Mouse (Mus musculus): ENCODE measurements around the gene Ddx54. TPM values are rescaled to one million over a fixed set of nuclear protein-coding genes. Genes with fewer than 3 reads are reported as not detected.

The Ddx54 gene
- 10 to 100 TPM; 34.0 to 41.6 TPM for total RNA-seq (2021)
- long read RNA-seq, experiment 1, full-length matches to known transcripts: 72 of 84 reads
- long read RNA-seq, experiment 1, partial matches to known transcripts: 6 of 84 reads
- long read RNA-seq, experiment 1, other reads (novel, unspliced or antisense): 6 of 84 reads
- long read RNA-seq, experiment 2, full-length matches to known transcripts: 52 of 67 reads
- long read RNA-seq, experiment 2, partial matches to known transcripts: 13 of 67 reads
- long read RNA-seq, experiment 2, other reads (novel, unspliced or antisense): 2 of 67 reads

GRCm38 (mm10) chr5:120612442-120612821 is at the start of gene Ddx54, which contains the start of gene Rita1:
TSS of gene Ddx54 (plus strand) at chr5:120612739.
TSS of gene Rita1 (minus strand) at chr5:120612589.
- DNase-seq (ENCODE audit: low spot score in 2 of 2): peak; percentile 97 to 99

DNA sequence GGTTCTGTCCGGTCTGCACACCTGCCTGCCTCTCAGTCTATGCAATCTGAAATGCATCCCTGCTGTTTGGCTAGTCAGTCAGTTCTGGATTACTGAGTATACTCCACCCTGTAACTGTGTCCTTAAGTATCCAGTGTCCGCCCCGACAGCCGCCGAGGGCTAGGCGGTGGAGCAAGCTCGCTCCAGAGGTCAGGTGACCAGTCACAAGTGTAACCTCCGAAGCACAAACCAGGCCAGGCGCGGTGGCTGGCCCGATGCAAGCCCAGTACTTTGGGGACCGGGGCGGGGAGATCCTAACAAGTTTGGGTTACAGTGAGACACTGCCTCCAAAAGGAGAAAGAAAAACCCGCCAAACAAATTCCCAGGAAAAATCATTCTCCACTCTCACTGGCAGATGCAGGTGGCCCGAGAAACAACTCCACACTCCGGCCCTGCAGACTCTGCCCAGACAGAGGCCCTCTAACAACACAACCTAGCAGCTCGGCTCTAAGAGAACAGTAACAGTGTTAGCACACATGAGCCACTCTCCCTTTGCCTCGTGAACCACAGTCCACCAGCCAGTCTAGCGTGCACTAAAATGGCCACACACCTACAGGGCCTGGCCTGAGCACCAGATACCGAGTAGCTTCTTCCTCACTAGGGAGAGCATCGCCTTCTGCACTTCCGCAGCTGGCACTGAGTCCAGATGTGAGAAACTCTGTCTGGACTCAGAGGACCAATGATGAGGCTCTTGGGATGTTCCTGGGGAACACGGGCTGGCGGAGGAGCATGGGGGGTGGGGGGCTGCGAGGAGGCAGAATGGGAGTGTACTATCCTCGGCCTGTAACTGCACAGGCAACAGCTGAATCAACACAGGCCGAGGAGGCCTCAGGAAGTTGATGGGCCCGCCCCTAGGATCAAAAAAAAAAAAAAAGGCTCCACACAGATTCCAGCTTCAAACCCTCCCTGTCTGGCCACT is 49.3 kb upstream of the Ddx54 start:
- no peak for DNase-seq (ENCODE audit: low spot score in 2 of 2)

DNA sequence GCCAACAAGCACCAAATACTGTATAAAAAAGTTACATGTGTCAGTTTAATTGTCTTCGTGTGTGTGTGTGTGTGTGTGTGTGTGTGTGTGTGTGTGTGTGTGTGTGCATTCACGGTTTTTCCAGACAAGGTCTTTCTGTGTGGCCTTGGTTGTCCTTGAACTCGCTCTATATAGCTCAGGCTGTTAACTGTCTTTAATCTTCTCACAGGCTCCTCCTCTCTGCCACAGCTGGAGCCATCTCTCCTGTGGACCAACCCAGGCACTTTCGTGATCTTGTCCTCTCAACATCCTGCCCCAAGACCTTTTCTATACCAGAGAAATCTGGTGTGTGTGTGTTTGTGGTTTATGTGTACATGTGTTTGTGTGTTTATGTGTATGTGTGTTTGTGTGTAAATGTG is 48.6 kb upstream of the Ddx54 start:
- no peak for DNase-seq (ENCODE audit: low spot score in 2 of 2)

DNA sequence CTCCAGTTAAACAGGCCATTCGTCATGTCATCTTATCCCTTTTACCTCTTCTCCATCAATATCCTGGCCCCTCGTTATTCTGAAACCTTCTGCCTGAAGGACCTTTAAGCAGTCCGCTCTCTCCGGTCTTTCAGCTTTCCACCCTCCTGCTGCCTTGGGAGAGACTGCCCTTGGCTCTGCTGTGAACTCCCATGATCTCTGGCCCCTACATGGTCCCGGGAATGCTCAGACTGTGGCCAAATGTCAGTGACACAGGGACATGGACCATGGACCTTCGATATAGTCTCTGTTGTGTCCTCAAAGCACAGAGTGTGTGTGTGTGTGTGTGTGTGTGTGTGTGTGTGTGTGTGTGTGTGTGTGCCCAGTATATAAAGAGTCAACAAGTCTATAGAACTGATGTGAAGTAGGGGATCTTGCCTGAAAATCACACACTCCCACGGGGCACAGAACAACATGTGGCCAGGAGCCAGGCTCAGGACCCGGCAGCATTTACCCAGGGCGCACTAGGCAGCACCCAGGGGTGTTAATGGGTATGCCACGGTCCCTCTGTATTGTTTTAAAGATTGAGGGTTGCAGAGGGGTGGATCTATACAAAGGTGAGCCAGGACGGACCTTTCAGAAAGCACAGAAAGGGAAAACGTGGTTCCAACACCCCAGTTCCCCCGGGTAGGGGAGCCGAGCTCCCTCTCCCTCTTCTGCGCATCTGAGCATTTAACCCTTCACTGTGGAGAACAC is 47.2 kb upstream of the Ddx54 start:
- no peak for DNase-seq (ENCODE audit: low spot score in 2 of 2)

DNA sequence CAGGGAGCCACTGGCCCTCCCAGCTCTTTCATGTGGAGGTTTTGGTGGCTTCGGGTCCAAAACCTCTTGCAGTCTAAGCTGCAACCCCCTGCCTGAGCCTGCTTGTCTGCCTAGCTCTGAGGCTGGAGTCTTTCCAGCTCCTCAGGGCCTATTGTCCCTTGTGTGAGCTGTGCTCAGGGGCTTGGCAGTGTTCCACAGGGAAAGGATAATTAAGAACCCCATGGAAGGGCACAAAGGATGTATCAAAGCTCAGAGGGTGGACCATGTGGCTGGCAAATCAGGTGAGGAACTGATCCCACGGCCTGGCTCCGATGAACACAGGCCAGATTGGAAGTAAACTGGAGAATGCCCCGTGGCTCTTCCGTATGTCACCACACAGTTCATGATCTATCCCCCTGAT is 46.4 kb upstream of the Ddx54 start:
- no peak for DNase-seq (ENCODE audit: low spot score in 2 of 2)

GRCm38 (mm10) chr5:120566681-120567252 is 45.8 kb upstream of the Ddx54 start:
- DNase-seq (ENCODE audit: low spot score in 2 of 2): no peak

GRCm38 (mm10) chr5:120567253-120567701 is 45.3 kb upstream of the Ddx54 start:
- DNase-seq (ENCODE audit: low spot score in 2 of 2): peak in 1 of 2 experiments; percentile 62

DNA sequence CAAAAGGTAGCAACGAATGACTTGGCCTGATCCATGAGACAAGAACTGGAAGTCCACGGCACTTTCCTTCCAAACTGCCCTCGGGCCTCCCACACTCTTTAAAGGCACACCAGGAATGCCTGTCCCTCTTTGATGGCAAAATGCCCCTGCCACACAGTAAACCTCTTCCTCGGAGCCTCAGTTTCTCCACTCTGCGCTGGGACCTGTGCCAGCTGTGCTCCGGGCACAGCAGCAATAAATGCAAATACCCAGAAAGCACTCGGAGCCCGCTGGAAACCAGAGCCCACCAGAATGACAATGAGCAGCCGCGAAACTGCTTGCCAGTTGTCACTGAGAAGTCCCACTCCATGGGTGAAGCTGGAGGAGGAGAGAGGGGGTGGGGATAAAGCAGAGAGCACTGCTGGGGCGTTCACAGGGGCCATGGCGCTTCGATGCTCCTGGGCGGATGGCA is 44.8 kb upstream of the Ddx54 start:
- no peak for DNase-seq (ENCODE audit: low spot score in 2 of 2)

DNA sequence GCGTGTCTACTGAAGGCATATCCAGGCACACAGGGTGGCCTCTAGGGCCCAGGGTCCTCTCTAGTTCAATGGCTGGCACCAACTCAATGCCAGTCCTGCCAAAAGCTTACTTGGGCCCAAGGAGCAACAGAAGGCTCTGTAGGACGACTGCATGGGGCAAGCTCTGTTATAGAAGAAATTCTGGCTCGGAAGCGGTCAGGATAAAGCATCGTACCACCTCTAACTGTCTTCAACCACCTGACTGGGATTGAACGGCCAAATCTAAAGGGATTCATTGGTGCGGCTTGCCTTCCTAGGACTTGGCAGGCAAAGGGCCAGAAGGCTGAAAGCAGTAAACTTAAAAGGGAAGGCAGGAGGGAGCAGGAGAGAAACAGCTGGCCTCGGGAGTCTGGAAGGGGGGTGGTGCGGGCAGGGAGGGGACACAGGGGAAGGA is 44.2 kb upstream of the Ddx54 start:
- no peak for DNase-seq (ENCODE audit: low spot score in 2 of 2)

DNA sequence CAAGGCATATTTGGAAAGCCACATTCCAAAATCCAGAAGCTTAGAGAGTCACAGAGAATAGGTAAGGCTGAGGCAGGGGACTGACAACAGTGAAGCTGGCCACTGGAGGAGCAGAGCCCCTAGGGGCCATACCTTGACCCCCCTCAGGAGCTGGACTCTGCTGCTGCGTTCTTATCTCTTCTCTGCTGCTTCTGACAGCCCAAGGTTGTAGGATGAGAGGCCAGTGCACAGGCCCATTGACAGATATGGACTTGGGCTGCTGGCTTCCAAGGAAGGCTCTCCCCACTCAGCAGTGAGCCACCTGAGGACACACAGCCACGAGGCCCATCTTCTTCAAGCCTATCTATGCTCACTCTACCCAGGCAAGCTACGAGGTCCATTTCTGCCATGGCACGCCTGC is 43.6 kb upstream of the Ddx54 start:
- DNase-seq (ENCODE audit: low spot score in 2 of 2): no peak

DNA sequence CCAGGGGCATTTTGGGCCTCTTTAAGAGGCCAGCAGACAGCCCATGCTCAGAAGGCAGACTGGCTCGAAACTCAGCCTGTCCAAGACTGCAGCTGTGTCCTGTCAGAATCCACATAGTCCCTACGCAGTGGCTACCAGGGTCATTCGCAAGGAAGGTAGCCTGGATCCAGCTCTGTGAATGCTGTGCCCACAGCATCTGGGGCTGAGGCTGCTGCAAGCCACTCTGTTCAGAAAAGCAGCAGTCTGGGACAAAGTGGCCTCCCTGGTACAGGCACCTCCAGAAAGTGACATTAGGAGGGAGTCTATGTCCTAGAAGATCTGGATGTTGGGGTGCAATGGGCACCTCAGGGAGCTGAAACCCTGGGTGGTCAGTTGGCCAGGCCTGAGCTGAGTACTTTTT is 42.7 kb upstream of the Ddx54 start:
- no peak for DNase-seq (ENCODE audit: low spot score in 2 of 2)

- DNase-seq (ENCODE audit: low spot score in 2 of 2): no peak
Measured at GRCm38 (mm10) chr5:120570289-120570897, 42.1 kb upstream of the Ddx54 start.

DNA sequence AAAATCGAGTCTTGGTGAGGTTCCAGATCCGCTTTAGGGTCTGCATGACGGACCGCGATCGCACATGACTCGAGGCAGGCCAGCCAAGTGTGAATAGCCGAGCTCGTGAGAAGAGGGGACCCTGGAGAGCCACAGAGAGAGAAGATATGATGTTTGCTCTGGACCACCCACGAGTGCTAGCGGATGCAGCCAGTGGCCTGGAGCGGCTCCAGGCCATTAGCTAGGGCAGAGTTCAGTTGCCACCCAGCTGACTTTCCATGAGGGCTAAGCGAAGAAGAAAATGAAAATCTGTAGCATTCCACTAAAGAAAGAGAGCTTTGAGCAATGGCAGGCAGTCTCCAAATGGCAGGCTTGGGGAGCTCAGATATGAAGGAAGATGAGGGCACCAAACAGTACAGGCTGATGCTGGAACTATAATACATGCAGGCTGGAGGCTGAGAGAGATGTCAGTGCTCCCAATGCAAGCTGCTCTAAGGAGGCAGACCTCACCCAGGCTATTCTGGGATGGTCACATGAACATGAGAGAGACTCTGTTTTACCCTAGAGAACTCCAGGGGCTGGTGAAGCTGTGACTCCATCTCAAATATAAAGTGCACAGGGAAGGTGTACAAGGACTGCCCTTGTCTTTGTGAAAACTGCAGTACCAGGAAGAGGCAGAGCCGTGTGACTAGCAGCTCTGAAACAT is 41.3 kb upstream of the Ddx54 start:
- no peak for DNase-seq (ENCODE audit: low spot score in 2 of 2)

DNA sequence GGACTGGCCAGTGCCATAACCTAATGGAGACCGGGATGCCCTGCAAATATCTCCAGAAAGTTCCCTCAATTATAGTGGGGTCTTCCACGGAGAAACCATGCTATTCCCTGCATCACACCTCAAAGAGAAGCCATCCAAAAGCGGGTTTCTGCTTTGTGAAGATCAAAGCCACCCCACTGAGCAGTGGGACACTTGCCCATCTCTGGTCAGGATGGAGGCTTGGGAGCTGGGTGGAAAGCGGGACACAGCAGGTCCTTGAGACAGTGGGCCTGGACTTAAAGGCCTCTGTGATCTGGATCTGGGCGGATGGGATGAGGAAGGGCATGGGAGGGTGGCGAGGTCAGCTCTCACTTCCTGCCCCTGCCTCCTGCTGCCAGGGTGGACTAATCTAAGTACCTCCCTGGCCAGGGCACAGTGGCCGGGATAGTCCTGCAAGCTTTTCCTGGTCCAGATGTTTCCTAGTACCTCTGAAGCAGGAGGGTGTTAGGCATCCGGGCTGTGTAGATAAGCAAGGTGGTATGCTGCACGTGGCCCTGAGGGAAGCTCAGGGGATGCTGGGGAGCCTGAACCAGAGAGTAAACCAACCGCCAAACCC is 38.0 kb upstream of the Ddx54 start:
- no peak for DNase-seq (ENCODE audit: low spot score in 2 of 2)

DNA sequence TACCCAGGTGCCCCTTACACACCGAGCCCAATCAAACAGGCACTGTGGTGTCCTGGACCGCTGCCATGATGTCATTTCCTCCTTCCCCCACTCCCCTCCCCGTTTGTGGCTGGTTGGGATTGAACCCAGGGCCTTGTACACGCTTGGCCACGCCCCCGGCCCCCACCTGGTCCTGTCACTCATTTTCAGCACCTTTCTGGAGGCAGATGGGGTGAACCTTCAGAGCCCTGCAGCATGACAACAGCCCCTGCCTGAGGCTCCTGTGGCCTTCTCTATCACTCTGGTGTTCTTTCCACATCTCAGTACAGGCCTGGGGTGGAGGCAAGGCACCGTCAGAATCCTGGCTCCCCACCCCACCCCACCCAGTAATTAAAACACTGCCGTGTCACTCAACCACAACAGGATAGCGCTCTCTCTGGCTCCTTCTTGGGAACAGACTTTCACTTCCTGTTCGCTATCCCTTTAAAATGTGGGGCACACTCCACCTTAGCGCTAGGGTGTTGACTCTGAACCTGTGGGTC is 35.7 kb upstream of the Ddx54 start:
- DNase-seq (ENCODE audit: low spot score in 2 of 2): no peak

GRCm38 (mm10) chr5:120577935-120578441 is 34.6 kb upstream of the Ddx54 start:
- no peak for DNase-seq (ENCODE audit: low spot score in 2 of 2)

GRCm38 (mm10) chr5:120578504-120579081 is 33.9 kb upstream of the Ddx54 start:
- DNase-seq (ENCODE audit: low spot score in 2 of 2): no peak

GRCm38 (mm10) chr5:120579211-120579897 is 33.2 kb upstream of the Ddx54 start:
- no peak for DNase-seq (ENCODE audit: low spot score in 2 of 2)

All from left cerebral cortex, adult 18-20 months (tissue).